Mouse (Mus musculus) spleen, adult 10 weeks (tissue): Measurements from ENCODE around the gene Lrrc1. TPM values are rescaled to one million over a fixed set of nuclear protein-coding genes. Genes with fewer than 3 reads are reported as not detected.

Source experiments
- polyA plus RNA-seq: library from polyadenylated mRNA; stranded (reverse); fragments of 350-450 nt; fragmentation: Illumina TruSeq; extraction: RNeasy Lipid Tissue Mini Kit (QIAGEN cat#74804); gene quantifications from one replicate; pipeline ENCODE4 v1.2.3, GENCODE M21; 2015; ENCODE audit warnings: low replicate concordance; ENCODE audit not compliant: insufficient read depth

Gene Lrrc1
- polyA plus RNA-seq, result 9.6 TPM

DNA sequence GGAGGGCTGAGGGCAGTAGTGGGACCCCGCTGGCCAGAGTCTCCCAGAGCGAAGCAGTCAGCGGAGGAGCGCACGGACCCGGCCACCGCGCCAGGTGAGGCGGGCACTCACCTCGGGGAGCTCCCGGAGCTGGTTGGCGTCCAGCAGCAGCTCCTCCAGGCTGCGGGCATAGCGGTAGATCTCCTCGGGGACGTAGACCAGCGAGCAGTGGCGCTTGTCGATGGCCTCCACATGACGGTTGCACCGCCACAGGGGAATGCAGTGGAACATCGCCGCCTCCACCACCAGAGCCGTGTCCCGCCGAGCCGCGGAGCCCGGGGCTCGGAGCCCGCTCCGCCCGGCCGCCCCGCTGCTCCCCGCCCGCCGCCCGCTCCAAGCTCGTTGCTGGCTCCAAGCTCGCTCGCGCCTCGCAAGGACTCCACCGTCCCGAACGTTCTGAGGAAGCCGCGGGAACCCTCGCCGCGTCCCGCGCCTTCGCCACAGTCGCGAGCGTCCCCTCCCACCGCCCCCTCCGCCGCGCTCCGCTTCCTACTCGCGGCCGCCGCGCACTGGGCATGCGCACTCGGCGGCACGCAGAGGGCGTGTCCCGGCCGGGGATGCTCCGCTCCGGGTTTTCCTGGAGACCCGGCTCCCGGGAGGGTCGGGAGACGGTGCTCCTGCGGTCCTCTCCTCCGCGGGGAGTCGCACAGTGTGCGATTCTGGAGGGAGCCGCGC is at the start of gene Lrrc1:
Gene Lrrc1 (minus strand): TSS at position 517 of the 714 bp plus-strand sequence.

Other genes with a start within 250 kb of the Lrrc1 start
- not detected for gene Mlip, start 191.9 kb downstream of the Lrrc1 start, polyA plus RNA-seq
- gene Klhl31, start 91.6 kb upstream of the Lrrc1 start, polyA plus RNA-seq, result not detected
- 47.7 TPM for gene Gclc, start 209.7 kb upstream of the Lrrc1 start, polyA plus RNA-seq